Mouse (Mus musculus): ENCODE measurements around the gene Kcnt2. TPM values are rescaled to one million over a fixed set of nuclear protein-coding genes. Genes with fewer than 3 reads are reported as not detected.
A peak's percentile ranks its signal among the peaks of the same experiment; 100 is the strongest.

Kcnt2 gene
- total and polyA plus RNA-seq, 3 experiments, result 0.78 to 4.1 (median 3.6) TPM

- Histone ChIP-seq H3K27ac (no peak overlapping the region), H3K79me2 (replicated peaks; ENCODE audit: control insufficient read depth, insufficient read depth, low read length) (no peaks in the 10 kb centered on the region), H3K4me3 (no peak overlapping the region), H3K27me3 (ENCODE audit: control insufficient read depth, insufficient read depth, low read length) (no peaks in the 10 kb centered on the region), H3K36me3 (ENCODE audit: control insufficient read depth, insufficient read depth, low read length) (no peaks in the 10 kb centered on the region), H3K4me1 (ENCODE audit: control insufficient read depth, insufficient read depth, low read length) (no peaks in the 10 kb centered on the region; the same call in 1 of the 2 replicates), H3K9ac (ENCODE audit: low read depth, low read length) (no peak overlapping the region)
- intact Hi-C loops (cut with DNase I), result no loop called here
- no peak for DNase-seq
- TF ChIP-seq EP300 (IDR thresholded peaks at IDR 0.05; ENCODE audit: insufficient read depth, low read depth, low read length), result no peak
- no peak for TF ChIP-seq POLR2A (IDR thresholded peaks at IDR 0.05; ENCODE audit: insufficient read depth, low read depth, low read length)
- TF ChIP-seq CTCF (IDR thresholded peaks at IDR 0.05), result no peak
- WGBS, result 72% methylated on average over 2 of the region's 2 CpGs
Observed at GRCm38 (mm10) chr1:140492237-140492636, 246.3 kb downstream of the Kcnt2 start.

- TF ChIP-seq EP300 (IDR thresholded peaks at IDR 0.05; ENCODE audit: insufficient read depth, low read depth, low read length) (no peak), POLR2A (IDR thresholded peaks at IDR 0.05; ENCODE audit: insufficient read depth, low read depth, low read length) (no peak), CTCF (IDR thresholded peaks at IDR 0.05) (no peak)
- Histone ChIP-seq H3K9ac (ENCODE audit: low read depth, low read length) (no peak overlapping the region), H3K4me1 (ENCODE audit: control insufficient read depth, insufficient read depth, low read length) (no peaks in the 10 kb centered on the region), H3K79me2 (replicated peaks; ENCODE audit: control insufficient read depth, insufficient read depth, low read length) (no peaks in the 10 kb centered on the region), H3K27ac (no peak overlapping the region), H3K27me3 (ENCODE audit: control insufficient read depth, insufficient read depth, low read length) (no peaks in the 10 kb centered on the region), H3K4me3 (no peak overlapping the region), H3K36me3 (ENCODE audit: control insufficient read depth, insufficient read depth, low read length) (no peaks in the 10 kb centered on the region)
- intact Hi-C loops (cut with DNase I), result no loop called here
- DNase-seq, result no peak
Observed at GRCm38 (mm10) chr1:140513451-140513850, 267.5 kb downstream of the Kcnt2 start.

GRCm38 (mm10) chr1:140531285-140531908, 285.4 kb downstream of the Kcnt2 start:
- no peak for TF ChIP-seq EP300 (IDR thresholded peaks at IDR 0.05; ENCODE audit: insufficient read depth, low read depth, low read length)
- TF ChIP-seq CTCF (IDR thresholded peaks at IDR 0.05), result peak; percentile 76
- H3K36me3 ChIP-seq (ENCODE audit: control insufficient read depth, insufficient read depth, low read length), result no peaks in the 10 kb centered on the region
- WGBS, result 34% methylated on average over 4 of the region's 4 CpGs
- DNase-seq, result peak; percentile 8 to 20
- no peaks in the 10 kb centered on the region for H3K79me2 ChIP-seq (replicated peaks; ENCODE audit: control insufficient read depth, insufficient read depth, low read length)
- H3K4me1 ChIP-seq (ENCODE audit: control insufficient read depth, insufficient read depth, low read length), result no peaks in the 10 kb centered on the region
- no peak overlapping the region for H3K27ac ChIP-seq
- intact Hi-C loops (cut with DNase I), result loop anchor here (1.0 kb wide), 1 partner anchor 360 kb away; no protein-coding TSS in a partner anchor
- H3K27me3 ChIP-seq (ENCODE audit: control insufficient read depth, insufficient read depth, low read length), result no peaks in the 10 kb centered on the region
- no peak overlapping the region for H3K4me3 ChIP-seq
- H3K9ac ChIP-seq (ENCODE audit: low read depth, low read length), result no peak overlapping the region

- no peak overlapping the region for H3K4me3 ChIP-seq
- no peak for TF ChIP-seq POLR2A (IDR thresholded peaks at IDR 0.05; ENCODE audit: insufficient read depth, low read depth, low read length)
- TF ChIP-seq CTCF (IDR thresholded peaks at IDR 0.05), result no peak
- no peak for TF ChIP-seq EP300 (IDR thresholded peaks at IDR 0.05; ENCODE audit: insufficient read depth, low read depth, low read length)
- intact Hi-C loops (cut with DNase I), result no loop called here
Observed at GRCm38 (mm10) chr1:140534849-140535248, 288.9 kb downstream of the Kcnt2 start.

GRCm38 (mm10) chr1:140542066-140542465, 296.1 kb downstream of the Kcnt2 start:
- intact Hi-C loops (cut with DNase I), result no loop called here

More at GRCm38 (mm10) chr1:140534849-140535248, 288.9 kb downstream of the Kcnt2 start:
- no peaks in the 10 kb centered on the region for H3K4me1 ChIP-seq (ENCODE audit: control insufficient read depth, insufficient read depth, low read length)
- no peak overlapping the region for H3K9ac ChIP-seq (ENCODE audit: low read depth, low read length)
- H3K27ac ChIP-seq, result no peak overlapping the region
- H3K36me3 ChIP-seq (ENCODE audit: control insufficient read depth, insufficient read depth, low read length), result no peaks in the 10 kb centered on the region
- H3K79me2 ChIP-seq (replicated peaks; ENCODE audit: control insufficient read depth, insufficient read depth, low read length), result no peaks in the 10 kb centered on the region
- no peak for DNase-seq
- H3K27me3 ChIP-seq (ENCODE audit: control insufficient read depth, insufficient read depth, low read length), result no peaks in the 10 kb centered on the region

GRCm38 (mm10) chr1:140548711-140549110, 302.8 kb downstream of the Kcnt2 start:
- H3K36me3 ChIP-seq (ENCODE audit: control insufficient read depth, insufficient read depth, low read length), result no peaks in the 10 kb centered on the region
- no peaks in the 10 kb centered on the region for H3K4me1 ChIP-seq (ENCODE audit: control insufficient read depth, insufficient read depth, low read length)
- no peak for DNase-seq
- TF ChIP-seq CTCF (IDR thresholded peaks at IDR 0.05), result 0 out of 2 replicates have a peak, but pooled peaks have one; percentile 11
- TF ChIP-seq POLR2A (IDR thresholded peaks at IDR 0.05; ENCODE audit: insufficient read depth, low read depth, low read length), result no peak
- intact Hi-C loops (cut with DNase I), result no loop called here
- H3K27me3 ChIP-seq (ENCODE audit: control insufficient read depth, insufficient read depth, low read length), result no peaks in the 10 kb centered on the region
- H3K27ac ChIP-seq, result no peak overlapping the region
- no peaks in the 10 kb centered on the region for H3K79me2 ChIP-seq (replicated peaks; ENCODE audit: control insufficient read depth, insufficient read depth, low read length)
- H3K4me3 ChIP-seq, result no peak overlapping the region
- H3K9ac ChIP-seq (ENCODE audit: low read depth, low read length), result no peak overlapping the region

More at GRCm38 (mm10) chr1:140542066-140542465, 296.1 kb downstream of the Kcnt2 start:
- Histone ChIP-seq H3K4me1 (ENCODE audit: control insufficient read depth, insufficient read depth, low read length) (no peaks in the 10 kb centered on the region), H3K27me3 (ENCODE audit: control insufficient read depth, insufficient read depth, low read length) (no peaks in the 10 kb centered on the region), H3K36me3 (ENCODE audit: control insufficient read depth, insufficient read depth, low read length) (no peaks in the 10 kb centered on the region), H3K9ac (ENCODE audit: low read depth, low read length) (no peak overlapping the region), H3K79me2 (replicated peaks; ENCODE audit: control insufficient read depth, insufficient read depth, low read length) (no peaks in the 10 kb centered on the region), H3K4me3 (no peak overlapping the region), H3K27ac (no peak overlapping the region)
- 66% methylated on average over 3 of the region's 3 CpGs for WGBS
- no peak for DNase-seq
- TF ChIP-seq EP300 (IDR thresholded peaks at IDR 0.05; ENCODE audit: insufficient read depth, low read depth, low read length) (no peak), CTCF (IDR thresholded peaks at IDR 0.05) (no peak), POLR2A (IDR thresholded peaks at IDR 0.05; ENCODE audit: insufficient read depth, low read depth, low read length) (no peak)
